11 mouse cellular contexts compared by ENCODE assay signal in genomic region chr6:143327788-143328187, GRCm38 (mm10).
DNase-seq lines count a peak whose midpoint lies in the region; ATAC-seq and TF ChIP-seq lines count a peak whose summit lies in the region.
"Had no signal": no experiment of that assay in that cellular context is flagged by ENCODE, and none has a peak within 500 bp of the region (broad histone marks: within the 10 kb centered on the region; RNA-seq: fewer than 3 reads in every experiment).

No protein-coding gene starts in this region.

- H3K27ac ChIP-seq in left cerebral cortex, adult 2 months: peak overlapping the region; percentile 76
- H3K27ac ChIP-seq in bone marrow macrophage, adult 2 months (ENCODE audit: insufficient read depth, low read depth, low read length): no peak overlapping the region
- no peak overlapping the region for H3K27ac ChIP-seq in midbrain, embryonic 10.5 days (replicated peaks)
- H3K27ac ChIP-seq: forebrain, embryonic 15.5 days; heart, embryonic 15.5 days had no signal

- peaks cover 3% of the 10 kb centered on the region; the same call in 1 of the 2 replicates for H3K27me3 ChIP-seq in midbrain, embryonic 10.5 days (ENCODE audit: low read depth, poor library complexity, severe bottlenecking)
- H3K27me3 ChIP-seq: forebrain, embryonic 15.5 days; heart, embryonic 15.5 days had no signal

- H3K36me3 ChIP-seq in midbrain, embryonic 10.5 days: no peaks in the 10 kb centered on the region
- H3K36me3 ChIP-seq: forebrain, embryonic 15.5 days; heart, embryonic 15.5 days had no signal

- TF ChIP-seq POLR2A in bone marrow macrophage, adult 2 months (IDR thresholded peaks at IDR 0.05; ENCODE audit: borderline replicate concordance, low read depth, low read length): no peak

- ATAC-seq in frontal cortex, adult (ENCODE audit: low TSS enrichment): peak; percentile 14
- ATAC-seq in megakaryocyte-erythroid progenitor cell, adult 5-6 weeks (replicated peaks; ENCODE audit: low FRiP score, low TSS enrichment, poor library complexity, severe bottlenecking): no peak
- ATAC-seq: forebrain, embryonic 15.5 days had no signal

- H3K4me1 ChIP-seq in bone marrow macrophage, adult 2 months (ENCODE audit: control insufficient read depth, insufficient read depth, low read length): no peaks in the 10 kb centered on the region
- peaks cover 5% of the 10 kb centered on the region for H3K4me1 ChIP-seq in midbrain, embryonic 10.5 days

- intact Hi-C loops in left cerebral cortex, adult 2 months (cut with DNase I): loop anchor here (2.0 to 5.0 kb wide), 2 partner anchors 85 to 149 kb away; no protein-coding TSS in a partner anchor

- 90% methylated on average over 8 of the region's 8 CpGs for WGBS in midbrain, embryonic 10.5 days

- no peak overlapping the region for H3K4me3 ChIP-seq in left cerebral cortex, adult 2 months
- H3K4me3 ChIP-seq in bone marrow macrophage, adult 2 months (ENCODE audit: insufficient read depth, low read length): no peak overlapping the region
- H3K4me3 ChIP-seq in midbrain, embryonic 10.5 days: no peak overlapping the region
- H3K4me3 ChIP-seq: forebrain, embryonic 15.5 days had no signal

- peak; percentile 33 for TF ChIP-seq CTCF in left cerebral cortex, adult 2 months (IDR thresholded peaks at IDR 0.05)
- TF ChIP-seq CTCF in bone marrow macrophage, adult 2 months (IDR thresholded peaks at IDR 0.05; ENCODE audit: low read depth, low read length): peak; percentile 37; the same call in 1 of the 2 replicates

- H3K9me3 ChIP-seq in midbrain, embryonic 10.5 days (replicated peaks): no peaks in the 10 kb centered on the region
- H3K9me3 ChIP-seq: forebrain, embryonic 15.5 days; heart, embryonic 15.5 days had no signal

- no peak for DNase-seq in frontal cortex, postnatal 25 days (ENCODE audit: low spot score in 2 of 2)
- no peak for DNase-seq in left cerebral cortex, adult 2 months (ENCODE audit: extremely low spot score in 1 of 2, low spot score in 2 of 2)
- DNase-seq in left cerebral cortex, adult 8-10 months (ENCODE audit: low spot score in 2 of 2): no peak
- peak; percentile 46 for DNase-seq in A20 (ENCODE audit: low read depth, low spot score)
- DNase-seq in midbrain, embryonic 10.5 days (ENCODE audit: low spot score): no peak
- DNase-seq: cerebellum, postnatal 25 days had no signal
